In genomic region chrX:103286899-103287722, GRCm38 (mm10) we compare ENCODE assay signal across 18 mouse cellular contexts. TPM values are rescaled to one million over a fixed set of nuclear protein-coding genes. Genes with fewer than 3 reads are reported as not detected.
DNase-seq lines count a peak whose midpoint lies in the region; ATAC-seq and TF ChIP-seq lines count a peak whose summit lies in the region.
"Had no signal": no experiment of that assay in that cellular context is flagged by ENCODE, and none has a peak within 500 bp of the region (broad histone marks: within the 10 kb centered on the region; RNA-seq: fewer than 3 reads in every experiment).

No protein-coding gene starts in this region.

- no peak overlapping the region for H3K9ac ChIP-seq in liver, embryonic 16.5 days (ENCODE audit: low read depth, low read length)
- H3K9ac ChIP-seq in liver, embryonic 11.5 days (ENCODE audit: low read depth, low read length): no peak overlapping the region
- H3K9ac ChIP-seq in hindbrain, postnatal 0 days (replicated peaks; ENCODE audit: low read length): no peak overlapping the region
- H3K9ac ChIP-seq: stomach, embryonic 15.5 days had no signal

- H3K4me2 ChIP-seq in liver, embryonic 16.5 days (ENCODE audit: low read depth, low read length): no peak overlapping the region
- no peak overlapping the region for H3K4me2 ChIP-seq in liver, embryonic 11.5 days
- no peak overlapping the region for H3K4me2 ChIP-seq in hindbrain, postnatal 0 days (ENCODE audit: low read depth, low read length)

- WGBS in liver, embryonic 16.5 days (ENCODE audit: insufficient replicate concordance): 36% methylated on average over 4 of the region's 4 CpGs
- WGBS in liver, embryonic 11.5 days: 41% methylated on average over 4 of the region's 4 CpGs
- WGBS in forebrain, embryonic 10.5 days: 50% methylated on average over 4 of the region's 4 CpGs
- 40% methylated on average over 4 of the region's 4 CpGs for WGBS in hindbrain, postnatal 0 days

- H3K27ac ChIP-seq in liver, embryonic 16.5 days (ENCODE audit: low read length): no peak overlapping the region
- no peak overlapping the region for H3K27ac ChIP-seq in liver, embryonic 11.5 days (ENCODE audit: low read depth, low read length)
- H3K27ac ChIP-seq in forebrain, embryonic 10.5 days: peak overlapping the region; percentile 63
- peak overlapping the region; percentile 15; the same call in 1 of the 2 replicates for H3K27ac ChIP-seq in hindbrain, postnatal 0 days
- H3K27ac ChIP-seq: stomach, embryonic 15.5 days had no signal

- peak; percentile 16; the same call in 1 of the 2 replicates for ATAC-seq in liver, embryonic 16.5 days (ENCODE audit: low read depth)
- ATAC-seq in liver, embryonic 11.5 days (replicated peaks; ENCODE audit: low FRiP score): no peak
- peak; percentile 45; the same call in 1 of the 2 replicates for ATAC-seq in hindbrain, postnatal 0 days
- ATAC-seq: Patski had no signal

- no peaks in the 10 kb centered on the region for H3K4me1 ChIP-seq in liver, embryonic 16.5 days (ENCODE audit: control insufficient read depth, low read depth, low read length)
- H3K4me1 ChIP-seq in liver, embryonic 11.5 days (replicated peaks; ENCODE audit: control insufficient read depth, insufficient read depth, low read length): no peaks in the 10 kb centered on the region
- H3K4me1 ChIP-seq in forebrain, embryonic 10.5 days: peaks cover 25% of the 10 kb centered on the region
- H3K4me1 ChIP-seq in hindbrain, postnatal 0 days (ENCODE audit: insufficient read depth, low read length): 0 out of 2 replicates have a peak, but pooled peaks cover 2% of the 10 kb centered on the region
- H3K4me1 ChIP-seq: stomach, embryonic 15.5 days had no signal

- no peaks in the 10 kb centered on the region for H3K36me3 ChIP-seq in liver, embryonic 16.5 days (ENCODE audit: control insufficient read depth, insufficient read depth)
- no peaks in the 10 kb centered on the region for H3K36me3 ChIP-seq in liver, embryonic 11.5 days (ENCODE audit: control insufficient read depth, insufficient read depth, low read length)
- H3K36me3 ChIP-seq in forebrain, embryonic 10.5 days (replicated peaks): no peaks in the 10 kb centered on the region
- H3K36me3 ChIP-seq in hindbrain, postnatal 0 days (ENCODE audit: insufficient read depth, low read length): no peaks in the 10 kb centered on the region
- H3K36me3 ChIP-seq: stomach, embryonic 15.5 days had no signal

- DNase-seq in liver, embryonic 11.5 days (ENCODE audit: low spot score): no peak
- no peak for DNase-seq in forebrain, embryonic 10.5 days (ENCODE audit: extremely low spot score, low spot score)
- peak; percentile 12 for DNase-seq in hindbrain, postnatal 0 days (ENCODE audit: low spot score)
- peak; percentile 1 for DNase-seq in retina, embryonic 14.5 days (ENCODE audit: low spot score)
- DNase-seq in kidney, adult 8-10 months: no peak
- no peak for DNase-seq in thymus, adult 18-20 months
- no peak for DNase-seq in cerebellum, adult 18-20 months
- DNase-seq: B cell, adult 2 months; cerebellum, adult 9-10 months; gastrocnemius, postnatal 10 days; layer of hippocampus, adult 9-11 months had no signal

- no peak for TF ChIP-seq CTCF in hindbrain, postnatal 0 days (IDR thresholded peaks at IDR 0.05; ENCODE audit: low read depth)

- no peak overlapping the region for H3K4me3 ChIP-seq in liver, embryonic 16.5 days (ENCODE audit: low read depth, low read length)
- H3K4me3 ChIP-seq in liver, embryonic 11.5 days (ENCODE audit: low read depth, low read length): no peak overlapping the region
- no peak overlapping the region for H3K4me3 ChIP-seq in forebrain, embryonic 10.5 days
- no peak overlapping the region for H3K4me3 ChIP-seq in hindbrain, postnatal 0 days (ENCODE audit: low read length)
- H3K4me3 ChIP-seq: stomach, embryonic 15.5 days had no signal

- H3K27me3 ChIP-seq in liver, embryonic 16.5 days (ENCODE audit: control insufficient read depth, insufficient read depth, low read depth, low read length): peaks cover 7% of the 10 kb centered on the region
- H3K27me3 ChIP-seq in liver, embryonic 11.5 days (replicated peaks; ENCODE audit: control insufficient read depth, insufficient read depth, low read length): peaks cover 33% of the 10 kb centered on the region
- peaks cover 93% of the 10 kb centered on the region for H3K27me3 ChIP-seq in forebrain, embryonic 10.5 days (ENCODE audit: poor library complexity, severe bottlenecking)
- H3K27me3 ChIP-seq in hindbrain, postnatal 0 days (ENCODE audit: insufficient read depth, low read length): peaks cover 5% of the 10 kb centered on the region; the same call in 1 of the 2 replicates

- H3K9me3 ChIP-seq in liver, embryonic 16.5 days (replicated peaks; ENCODE audit: control insufficient read depth, low read length): no peaks in the 10 kb centered on the region
- no peaks in the 10 kb centered on the region for H3K9me3 ChIP-seq in liver, embryonic 11.5 days (ENCODE audit: control insufficient read depth, low read length)
- H3K9me3 ChIP-seq in forebrain, embryonic 10.5 days: no peaks in the 10 kb centered on the region
- H3K9me3 ChIP-seq in hindbrain, postnatal 0 days (ENCODE audit: low read length): no peaks in the 10 kb centered on the region
- H3K9me3 ChIP-seq: stomach, embryonic 15.5 days had no signal

RNA-seq across cellular contexts. Expression of gene Cdx4, which starts 34.1 kb away (rescaled TPM):
- polyA plus RNA-seq in liver, embryonic 16.5 days (2015; fragmentation: Nextera tagmentation; extraction: Ambion mirVana): not detected in 2 replicates
- polyA plus RNA-seq in liver, embryonic 11.5 days (2014; fragmentation: Nextera tagmentation; extraction: Ambion mirVana): not detected in 2 replicates
- polyA plus RNA-seq in forebrain, embryonic 10.5 days (2016; fragmentation: Nextera tagmentation; extraction: Ambion mirVana): not detected in 2 replicates
- total RNA-seq in hindbrain, postnatal 0 days (2014; rRNA removed): not detected in 2 replicates
- not detected in 2 replicates for polyA plus RNA-seq in hindbrain, postnatal 0 days (2015; fragmentation: Nextera tagmentation; extraction: Ambion mirVana)
- total RNA-seq: adrenal gland, postnatal 4 days; gastrocnemius, postnatal 10 days had no signal
- polyA plus RNA-seq: heart, embryonic 16.5 days; kidney, embryonic 14.5 days; limb, embryonic 11.5 days; Patski; stomach, embryonic 15.5 days had no signal

Comparison
In these comparisons a context has a peak if more than half of its experiments do, and no peak if none do; other contexts are left out.
1. H3K27ac ChIP-seq: peak in forebrain, embryonic 10.5 days (single experiment) and hindbrain, postnatal 0 days (single experiment); none in liver, embryonic 16.5 days (single experiment) and liver, embryonic 11.5 days (single experiment).
2. DNase-seq: peak in hindbrain, postnatal 0 days (single experiment) and retina, embryonic 14.5 days (single experiment); none in liver, embryonic 11.5 days (single experiment), forebrain, embryonic 10.5 days (single experiment), kidney, adult 8-10 months (0 of 2), thymus, adult 18-20 months (0 of 2) and cerebellum, adult 18-20 months (0 of 2).